Mouse (Mus musculus) megakaryocyte, embryonic 14.5 days (primary cell): Measurements from ENCODE around the gene Acin1.

Source experiments
- FLI1 ChIP-seq: IDR thresholded peaks from 2 replicates; pipeline ENCODE4 v1.6.1; 2012; ENCODE audit warnings: low read length, inconsistent platforms, mixed read lengths
- GATA1 ChIP-seq: IDR thresholded peaks from 3 replicates; pipeline ENCODE4 v1.6.1; 2012; ENCODE audit warnings: mixed read lengths, low read length, inconsistent platforms, borderline replicate concordance

- TF ChIP-seq FLI1 (no peak), GATA1 (no peak)
Observed at GRCm38 (mm10) chr14:54651556-54651955, 35.2 kb downstream of the Acin1 start.
